Mouse (Mus musculus): ENCODE measurements around the gene Napsa.
A peak's percentile ranks its signal among the peaks of the same experiment; 100 is the strongest.

The Napsa gene

GRCm38 (mm10) chr7:44596051-44596450, 23.9 kb downstream of the Napsa start:
- no peak for DNase-seq (ENCODE audit: low read depth, low spot score)

GRCm38 (mm10) chr7:44596996-44597538, 24.9 kb downstream of the Napsa start:
- no peak for DNase-seq (ENCODE audit: low read depth, low spot score)

DNA sequence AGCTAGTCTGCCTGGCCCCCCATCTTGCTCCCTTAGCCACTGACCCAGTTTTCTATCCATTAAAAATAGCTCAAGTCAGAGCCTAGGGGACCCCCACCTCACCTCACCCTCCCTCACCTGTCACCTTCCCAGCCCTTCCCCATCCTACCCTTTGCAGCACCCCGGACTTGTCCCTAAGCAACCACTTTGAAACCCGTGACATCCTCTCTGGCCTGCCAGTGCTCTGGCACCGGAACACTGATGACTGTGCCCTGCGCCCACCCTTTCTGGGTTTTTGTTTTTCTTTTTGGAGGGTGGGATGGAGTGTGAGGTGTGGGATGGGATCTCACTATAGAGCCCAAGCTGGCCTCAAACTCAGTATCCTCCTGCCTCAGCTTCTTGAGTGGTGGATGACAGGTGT, 25.5 kb downstream of the Napsa start:
- no peak for DNase-seq (ENCODE audit: low read depth, low spot score)

DNA sequence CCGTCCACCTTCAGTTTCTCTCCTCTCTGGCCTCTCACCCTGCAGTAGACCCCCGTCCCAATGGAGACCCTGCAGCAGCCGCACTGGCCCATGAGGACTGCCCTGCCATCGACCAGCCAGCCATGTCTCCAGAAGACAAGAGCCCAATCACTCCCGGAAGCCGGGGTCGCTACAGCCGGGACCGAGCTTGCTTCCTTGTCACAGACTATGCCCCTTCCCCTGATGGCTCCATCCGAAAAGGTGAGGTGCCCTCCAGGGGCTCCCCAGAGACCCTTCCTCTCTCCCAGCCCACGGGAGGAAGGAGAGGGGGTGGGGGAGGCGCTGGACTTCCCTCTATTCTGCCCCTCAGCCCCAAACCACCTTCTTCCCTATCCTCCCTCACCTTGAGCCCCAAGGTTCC, 26.2 kb downstream of the Napsa start:
- DNase-seq (ENCODE audit: low read depth, low spot score): no peak

- no peak for DNase-seq (ENCODE audit: low read depth, low spot score)
Observed at GRCm38 (mm10) chr7:44600691-44601262, 28.6 kb downstream of the Napsa start.

DNA sequence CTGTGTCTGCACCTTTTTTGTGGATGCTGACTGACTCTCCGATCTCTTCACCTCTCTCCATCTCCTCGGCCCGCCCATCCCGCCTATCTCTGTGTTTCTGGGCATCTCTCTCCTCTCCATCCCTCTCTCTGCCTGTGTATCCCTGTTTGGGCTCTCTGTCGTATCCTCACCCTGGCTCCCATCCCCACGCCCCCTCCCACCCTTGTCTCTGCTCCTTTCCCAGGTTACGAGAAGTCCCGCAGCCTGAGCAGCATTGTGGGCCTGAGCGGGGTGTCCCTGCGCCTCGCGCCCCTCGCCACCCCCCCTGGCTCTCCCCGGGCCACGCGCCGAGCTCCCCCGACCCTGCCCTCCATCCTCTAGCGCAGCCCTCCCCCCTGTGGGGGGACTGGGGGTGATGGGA, 29.5 kb downstream of the Napsa start:
- DNase-seq (ENCODE audit: low read depth, low spot score): no peak

DNA sequence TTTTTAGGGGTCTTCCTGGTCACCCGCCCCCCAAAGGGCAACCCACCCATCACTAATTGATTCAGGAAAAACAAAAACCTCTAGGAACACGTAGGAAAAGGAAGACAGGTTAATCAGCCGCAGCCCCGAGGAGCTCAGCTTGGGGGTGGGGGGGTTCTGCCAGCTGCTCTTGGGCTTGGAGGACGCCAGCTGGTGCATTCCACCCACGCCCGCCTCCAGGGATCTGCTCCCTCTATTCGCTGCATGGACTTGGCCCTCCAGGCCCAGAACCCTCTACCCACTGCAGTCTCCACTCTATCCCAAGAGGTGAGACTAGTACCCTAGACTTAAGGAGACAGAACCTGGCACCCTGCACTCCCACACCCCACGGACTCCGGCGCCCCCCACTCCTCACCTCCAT, 30.3 kb downstream of the Napsa start:
- peak; percentile 92 for DNase-seq (ENCODE audit: low read depth, low spot score)

GRCm38 (mm10) chr7:44603186-44603855, 31.1 kb downstream of the Napsa start:
- DNase-seq (ENCODE audit: low read depth, low spot score): no peak

- no peak for DNase-seq (ENCODE audit: low read depth, low spot score)
Observed at GRCm38 (mm10) chr7:44604139-44604606, 32.0 kb downstream of the Napsa start.

DNA sequence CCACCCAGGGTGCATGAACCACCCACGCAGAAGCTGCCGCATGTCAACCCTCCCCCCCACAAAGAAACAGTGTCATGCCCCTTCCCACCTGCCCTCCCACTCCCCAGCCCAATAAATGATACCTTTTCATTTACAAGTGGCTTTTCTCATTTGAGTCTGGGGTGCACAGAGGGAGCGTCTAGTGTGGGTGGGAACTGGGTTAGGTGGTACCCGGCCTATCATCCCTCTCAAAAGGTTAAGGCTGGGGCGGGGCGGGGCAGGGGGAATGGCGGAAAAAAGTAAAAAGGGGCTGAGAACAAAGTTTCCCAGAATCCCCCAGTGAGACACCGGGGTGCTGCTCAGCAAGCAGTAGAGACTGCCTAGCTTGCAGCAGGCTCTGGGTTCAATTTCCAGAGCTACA, 32.4 kb downstream of the Napsa start:
- no peak for DNase-seq (ENCODE audit: low read depth, low spot score)

- DNase-seq (ENCODE audit: low read depth, low spot score): no peak
Observed at GRCm38 (mm10) chr7:44605436-44605835, 33.3 kb downstream of the Napsa start.

GRCm38 (mm10) chr7:44606171-44606901, 34.2 kb downstream of the Napsa start:
- peak; percentile 70 for DNase-seq (ENCODE audit: low read depth, low spot score)

DNA sequence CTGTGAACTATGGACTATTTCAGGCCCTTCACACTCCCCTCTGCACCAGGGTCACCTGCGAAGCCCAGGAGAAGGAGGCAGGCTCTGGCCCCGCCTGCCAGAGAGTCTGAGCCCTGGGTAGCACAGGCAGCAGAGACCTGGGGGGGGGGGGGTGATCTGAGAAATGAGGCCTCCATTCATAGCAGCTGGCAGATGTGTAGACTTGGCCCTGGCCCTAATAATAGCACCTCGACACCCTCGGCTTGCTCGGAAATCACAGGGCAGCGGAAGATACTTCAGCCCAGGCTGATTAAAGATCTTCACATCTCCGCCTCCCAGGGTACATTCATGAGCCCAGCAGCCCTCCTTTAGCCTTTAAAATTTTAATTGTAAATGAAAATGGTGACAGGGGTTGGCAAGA, 40.0 kb downstream of the Napsa start:
- DNase-seq (ENCODE audit: low read depth, low spot score): no peak

DNA sequence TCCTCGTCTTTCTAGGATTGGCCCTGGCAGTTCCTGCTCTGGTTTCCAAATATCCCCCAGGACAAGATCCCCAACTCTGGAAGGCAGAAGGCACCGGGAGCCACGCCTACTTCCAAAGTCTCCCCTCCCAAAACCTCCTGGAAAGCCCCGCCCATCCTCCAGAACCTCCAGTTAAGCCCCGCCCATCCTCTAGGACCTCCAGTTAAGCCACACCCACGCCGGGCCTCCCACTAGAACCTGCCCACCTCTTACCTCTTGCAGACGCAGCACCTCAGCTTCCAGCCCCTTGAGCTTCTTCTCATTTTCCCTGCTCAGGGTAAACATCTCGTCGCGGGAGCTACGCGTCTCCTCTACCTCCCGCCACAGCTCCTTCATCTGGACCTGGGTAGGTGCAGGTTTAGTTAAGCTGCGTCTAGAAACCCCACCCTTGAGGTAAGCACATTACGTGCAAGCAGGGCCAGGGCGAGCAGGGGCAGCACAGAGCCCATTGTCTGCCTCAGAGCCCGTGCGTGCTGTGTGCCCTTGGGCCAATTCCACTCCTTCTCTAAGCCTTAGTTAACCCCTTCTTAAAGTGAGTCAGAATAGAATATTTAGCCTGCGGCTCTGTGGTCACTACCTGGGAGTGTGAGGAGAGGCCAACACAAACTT, 42.0 kb downstream of the Napsa start:
- no peak for DNase-seq (ENCODE audit: low read depth, low spot score)

- no peak for DNase-seq (ENCODE audit: low read depth, low spot score)
Observed at GRCm38 (mm10) chr7:44615309-44615708, 43.1 kb downstream of the Napsa start.

- DNase-seq (ENCODE audit: low read depth, low spot score): peak; percentile 69
Observed at GRCm38 (mm10) chr7:44615987-44616386, 43.8 kb downstream of the Napsa start.

- no peak for DNase-seq (ENCODE audit: low read depth, low spot score)
Observed at GRCm38 (mm10) chr7:44617059-44617458, 44.9 kb downstream of the Napsa start.

DNA sequence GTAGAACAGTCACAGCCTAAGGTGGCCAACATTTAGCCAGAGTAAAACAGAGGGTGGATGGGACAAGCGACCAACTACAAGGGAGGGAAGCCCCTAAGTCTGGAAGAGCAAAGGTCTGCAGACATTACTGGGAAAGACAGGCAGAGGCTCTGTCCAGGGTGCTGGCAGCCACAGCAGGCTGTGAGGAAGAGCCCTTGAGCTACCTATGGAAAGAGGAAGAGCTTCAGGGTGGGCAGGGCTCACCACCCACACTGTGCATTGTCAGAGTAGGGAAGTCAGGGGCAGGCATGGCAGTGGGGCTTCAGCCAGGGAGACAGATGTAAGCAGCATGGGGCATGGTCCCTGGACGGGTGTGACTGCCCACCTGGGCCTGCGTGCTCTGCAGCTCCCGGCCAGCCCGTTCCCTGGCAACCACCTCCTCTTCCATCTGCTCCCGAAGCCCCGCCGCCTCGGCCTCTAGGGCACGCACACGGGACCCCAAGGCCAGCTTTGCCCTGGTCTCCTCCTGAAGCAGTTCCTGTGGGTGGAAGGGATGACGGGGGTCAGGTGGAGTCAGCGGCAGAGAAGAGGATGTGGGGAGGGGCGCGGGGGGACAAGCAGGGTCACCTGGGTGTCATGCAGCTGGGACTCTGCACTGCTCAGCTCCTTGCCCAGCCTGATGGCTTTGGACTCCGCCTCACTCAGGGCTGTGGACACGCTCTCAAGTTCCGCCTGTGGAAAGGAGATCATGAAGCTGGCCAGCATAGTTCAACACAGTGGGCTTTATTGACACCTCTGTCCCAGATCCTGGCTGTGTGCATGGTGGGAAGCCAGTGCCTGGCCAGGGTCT, 51.7 kb downstream of the Napsa start:
- peak; percentile 53 for DNase-seq (ENCODE audit: low read depth, low spot score)

- DNase-seq (ENCODE audit: low read depth, low spot score): no peak
Observed at GRCm38 (mm10) chr7:44624543-44624826, 52.3 kb downstream of the Napsa start.

- DNase-seq (ENCODE audit: low read depth, low spot score): peak; percentile 94
Observed at GRCm38 (mm10) chr7:44624828-44625227, 52.6 kb downstream of the Napsa start.

All from brain, adult 2 months (tissue).